8 mouse cellular contexts compared by ENCODE assay signal in genomic region chr14:60485889-60486274, GRCm38 (mm10).
A peak's percentile ranks its signal among the peaks of the same experiment; 100 is the strongest.
DNase-seq lines count a peak whose midpoint lies in the region; ATAC-seq and TF ChIP-seq lines count a peak whose summit lies in the region.

No protein-coding gene starts in this region.

- no peak for TF ChIP-seq EP300 in ES-Bruce4 (IDR thresholded peaks at IDR 0.05; ENCODE audit: insufficient read depth, low read depth, low read length)

- intact Hi-C loops in heart, postnatal 36 days (cut with DNase I) = no loop called here

- H3K4me3 ChIP-seq in ES-Bruce4 (ENCODE audit: low read depth, low read length) = peak overlapping the region; percentile 52
- H3K4me3 ChIP-seq in embryonic facial prominence, embryonic 15.5 days (replicated peaks) = peak overlapping the region; percentile 42
- peak overlapping the region; percentile 41 for H3K4me3 ChIP-seq in neural tube, embryonic 15.5 days (replicated peaks)

- 0 out of 2 replicates have a peak, but pooled peaks cover 2% of the 10 kb centered on the region for H3K27me3 ChIP-seq in ES-Bruce4 (ENCODE audit: control insufficient read depth, insufficient read depth, low read length, poor library complexity, severe bottlenecking)
- H3K27me3 ChIP-seq in embryonic facial prominence, embryonic 15.5 days = peaks cover 7% of the 10 kb centered on the region; the same call in 1 of the 2 replicates
- H3K27me3 ChIP-seq in neural tube, embryonic 15.5 days (replicated peaks) = no peaks in the 10 kb centered on the region; the same call in 1 of the 2 replicates

- no peak for TF ChIP-seq POLR2A in ES-Bruce4 (IDR thresholded peaks at IDR 0.05; ENCODE audit: insufficient read depth, low read length)

- 3% methylated on average over 5 of the region's 5 CpGs for WGBS in embryonic facial prominence, embryonic 15.5 days
- WGBS in large intestine, adult 2 months = 3% methylated on average over 5 of the region's 5 CpGs
- 3% methylated on average over 5 of the region's 5 CpGs for WGBS in neural tube, embryonic 15.5 days

- H3K9ac ChIP-seq in ES-Bruce4 (ENCODE audit: low read depth, poor library complexity, severe bottlenecking) = no peak overlapping the region
- H3K9ac ChIP-seq in embryonic facial prominence, embryonic 15.5 days = no peak overlapping the region
- peak overlapping the region; percentile 34; the same call in 1 of the 2 replicates for H3K9ac ChIP-seq in neural tube, embryonic 15.5 days (replicated peaks)

- DNase-seq in heart, adult 11 months = peak; percentile 35
- no peak for DNase-seq in heart, postnatal 36 days
- DNase-seq in large intestine, adult 2 months (ENCODE audit: low read depth, low spot score) = peak; percentile 4
- DNase-seq in left cerebral cortex, adult 8-10 months (ENCODE audit: low spot score in 2 of 2) = no peak
- DNase-seq in adrenal gland, postnatal 25 days = no peak

- H3K36me3 ChIP-seq in ES-Bruce4 (ENCODE audit: control insufficient read depth, insufficient read depth, low read length, poor library complexity, severe bottlenecking) = no peaks in the 10 kb centered on the region
- H3K36me3 ChIP-seq in embryonic facial prominence, embryonic 15.5 days = no peaks in the 10 kb centered on the region
- H3K36me3 ChIP-seq in neural tube, embryonic 15.5 days = no peaks in the 10 kb centered on the region

- no peak for TF ChIP-seq CTCF in ES-Bruce4 (IDR thresholded peaks at IDR 0.05; ENCODE audit: low read depth, low read length)

- H3K27ac ChIP-seq in ES-Bruce4 (ENCODE audit: insufficient read depth, low read length) = no peak overlapping the region
- no peak overlapping the region for H3K27ac ChIP-seq in embryonic facial prominence, embryonic 15.5 days (replicated peaks)
- no peak overlapping the region for H3K27ac ChIP-seq in neural tube, embryonic 15.5 days (replicated peaks)

- H3K4me2 ChIP-seq in embryonic facial prominence, embryonic 15.5 days (replicated peaks) = peak overlapping the region; percentile 88
- peak overlapping the region; percentile 92 for H3K4me2 ChIP-seq in neural tube, embryonic 15.5 days

- H3K4me1 ChIP-seq in ES-Bruce4 (ENCODE audit: control insufficient read depth, insufficient read depth, low read length) = no peaks in the 10 kb centered on the region
- H3K4me1 ChIP-seq in embryonic facial prominence, embryonic 15.5 days = peaks cover 16% of the 10 kb centered on the region
- H3K4me1 ChIP-seq in neural tube, embryonic 15.5 days = peaks cover 20% of the 10 kb centered on the region

- peak; percentile 70; the same call in 1 of the 2 replicates for ATAC-seq in embryonic facial prominence, embryonic 15.5 days (ENCODE audit: insufficient number of reproducible peaks, low FRiP score, low TSS enrichment, low read depth)
- ATAC-seq in neural tube, embryonic 15.5 days (ENCODE audit: low FRiP score) = peak; percentile 87

- H3K9me3 ChIP-seq in ES-Bruce4 (replicated peaks; ENCODE audit: control insufficient read depth, insufficient read depth, low read length, poor library complexity, severe bottlenecking) = no peaks in the 10 kb centered on the region; the same call in 1 of the 2 replicates
- no peaks in the 10 kb centered on the region for H3K9me3 ChIP-seq in embryonic facial prominence, embryonic 15.5 days (replicated peaks)
- no peaks in the 10 kb centered on the region for H3K9me3 ChIP-seq in neural tube, embryonic 15.5 days (replicated peaks)

Comparison
In these comparisons a context has a peak if more than half of its experiments do, and no peak if none do; other contexts are left out.
1. DNase-seq: peak in heart, adult 11 months (single experiment) and large intestine, adult 2 months (single experiment); none in heart, postnatal 36 days (0 of 2), left cerebral cortex, adult 8-10 months (0 of 2) and adrenal gland, postnatal 25 days (single experiment).
2. Peak in every context shown above with its lines, with median percentiles within 50 percentile points of each other: H3K4me3 ChIP-seq.